Mouse (Mus musculus): ENCODE measurements at regions not wholly inside any gene's neighbourhood (a gene's known extent, or its start where the extent isn't known, plus 50 kb on each side); places are given as distances from the start of the nearest gene placed in this dataset.

DNA sequence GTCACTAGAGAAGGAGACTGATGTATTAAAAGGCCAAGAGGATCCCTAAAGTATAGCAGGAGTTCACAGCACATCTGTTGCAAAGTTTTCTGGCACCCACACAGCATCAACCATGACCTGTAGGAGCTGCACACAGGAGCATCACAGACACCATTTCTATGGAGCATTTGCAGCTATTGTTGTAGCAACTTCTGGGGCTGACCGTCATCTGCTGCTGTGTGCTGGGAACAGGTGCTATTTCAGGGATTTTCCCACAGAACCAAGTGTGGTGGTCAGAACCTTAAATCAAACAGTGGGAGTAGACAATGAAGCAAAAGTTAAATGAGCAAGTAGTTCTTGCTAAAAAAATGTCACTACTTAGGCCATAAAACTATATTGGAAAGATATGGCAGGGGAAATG lies 106.9 kb upstream of the Ankrd50 start:
- TF ChIP-seq CHD2 (IDR thresholded peaks at IDR 0.05; ENCODE audit: low read depth, low read length): no peak
- no peak for TF ChIP-seq HCFC1 (IDR thresholded peaks at IDR 0.05; ENCODE audit: borderline replicate concordance, insufficient read depth, low read length)
